Mouse (Mus musculus): ENCODE measurements around the gene Map4k2.
A peak's percentile ranks its signal among the peaks of the same experiment; 100 is the strongest.

Gene Map4k2

DNA sequence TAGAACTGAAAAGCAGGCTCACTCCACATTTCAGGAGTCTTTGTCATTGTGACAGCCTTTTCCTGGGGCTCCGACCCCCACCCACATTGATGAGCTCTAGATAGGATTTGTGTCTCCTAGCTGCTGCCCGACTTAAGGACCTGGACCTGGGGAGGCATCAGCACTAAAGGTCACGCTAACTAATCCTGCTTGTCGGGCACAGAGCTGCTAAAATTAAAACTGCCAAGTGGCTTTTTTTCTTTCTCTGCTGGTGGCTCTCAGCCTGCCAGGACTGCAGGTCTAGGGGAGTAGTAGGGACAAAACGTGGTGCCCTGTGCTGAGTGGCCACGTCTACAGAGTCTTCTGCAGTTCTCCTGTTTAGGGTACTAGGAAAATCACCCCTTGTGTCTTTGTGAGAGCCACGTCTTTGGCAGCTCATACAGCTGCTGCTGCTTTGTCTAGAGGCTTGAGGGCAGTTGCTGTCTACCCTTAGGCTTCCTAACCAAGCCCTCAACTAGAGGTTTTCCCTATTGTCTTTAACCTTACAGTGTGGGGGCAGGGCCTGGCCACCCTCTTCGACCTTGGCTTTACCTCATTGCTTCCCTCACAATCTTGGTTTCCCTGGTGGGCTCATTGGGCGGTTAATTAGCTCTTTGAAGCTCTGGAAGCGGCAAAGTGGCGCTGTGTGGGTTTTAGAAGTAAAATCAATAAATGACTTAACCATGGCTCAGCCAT lies 36.5 kb downstream of the Map4k2 start:
- no peak for DNase-seq (ENCODE audit: low read depth, low spot score)

DNA sequence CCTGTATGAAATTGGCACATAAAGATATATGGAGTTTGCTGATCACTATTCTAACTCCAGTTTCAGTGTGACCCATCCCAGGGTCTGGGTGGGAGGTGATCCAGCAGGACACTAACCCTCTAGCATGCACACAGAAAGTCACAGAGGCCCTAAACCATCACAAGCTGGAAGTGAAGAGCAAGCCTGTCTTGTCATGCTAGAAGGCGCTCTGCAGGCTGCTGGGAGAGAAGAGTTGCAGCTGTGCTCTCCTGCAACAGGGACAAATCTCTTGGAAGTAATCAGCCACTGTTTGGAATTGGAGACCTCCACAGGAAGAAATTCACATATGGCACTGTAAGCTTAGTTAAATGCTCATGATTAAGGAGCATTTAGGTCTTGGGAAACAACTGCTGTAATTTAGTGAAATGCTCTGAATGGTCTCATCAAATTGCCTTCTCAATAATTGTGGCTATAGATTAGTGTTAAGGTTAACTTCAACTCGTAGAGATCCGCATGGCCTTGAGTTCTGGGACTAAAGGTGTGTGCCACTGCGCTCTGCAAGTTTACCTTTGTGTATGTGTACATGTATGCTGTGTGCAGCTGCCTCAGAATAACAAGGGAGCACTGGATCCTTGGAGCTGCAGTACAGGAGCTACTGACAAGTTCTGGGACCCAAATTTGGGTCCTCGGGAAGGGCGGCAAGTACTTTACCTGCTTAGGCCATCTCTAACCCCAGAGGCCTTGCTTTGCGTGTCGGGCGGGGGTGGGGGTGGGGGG lies 39.7 kb downstream of the Map4k2 start:
- DNase-seq (ENCODE audit: low read depth, low spot score) = no peak

DNA sequence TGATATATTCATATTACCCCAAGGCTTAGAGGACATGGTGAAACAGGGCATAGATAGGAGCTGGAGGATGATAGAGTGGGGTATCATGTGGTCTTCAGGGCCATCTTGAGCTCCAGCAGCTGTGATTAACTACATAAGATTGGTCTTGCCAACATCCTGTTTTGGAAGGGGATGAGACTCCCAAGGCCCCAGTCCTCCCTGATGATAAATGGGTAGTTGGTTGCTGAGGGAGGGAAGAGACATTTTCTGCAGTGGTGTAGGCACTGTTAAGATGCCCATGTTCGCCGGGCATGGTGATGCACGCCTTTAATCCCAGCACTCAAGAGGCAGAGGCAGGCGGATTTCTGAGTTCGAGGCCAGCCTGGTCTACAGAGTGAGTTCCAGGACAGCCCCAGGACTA lies 40.3 kb downstream of the Map4k2 start:
- DNase-seq (ENCODE audit: low read depth, low spot score) = no peak

DNA sequence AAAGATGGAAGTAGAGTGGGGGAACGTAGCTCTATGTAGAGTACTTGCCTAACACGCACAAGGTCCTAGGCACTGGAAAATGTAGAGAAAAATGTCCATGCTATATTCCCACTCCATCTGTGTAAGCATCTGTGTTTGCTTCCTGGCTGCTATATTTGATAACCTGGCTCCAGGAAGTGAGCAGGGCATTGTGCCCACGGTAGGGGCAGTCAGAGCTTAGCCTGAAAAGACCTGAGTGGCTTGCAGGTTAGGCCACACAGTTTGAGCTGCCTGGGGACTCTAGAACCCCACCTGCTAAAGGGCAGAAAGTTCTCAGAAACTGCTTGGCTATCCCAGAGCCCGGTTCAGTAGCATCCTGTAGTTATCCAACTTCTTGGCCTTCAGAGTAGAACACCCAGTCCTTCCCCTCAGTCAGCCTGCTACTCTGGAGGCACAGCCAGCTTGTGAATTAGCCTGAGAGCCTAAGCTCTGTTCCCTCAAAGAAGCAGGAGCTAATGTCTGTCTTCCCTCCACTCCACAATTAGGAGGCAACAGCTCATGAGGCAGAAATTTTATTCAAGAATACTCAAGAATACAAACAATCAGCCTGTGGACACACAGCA lies 41.5 kb downstream of the Map4k2 start:
- no peak for DNase-seq (ENCODE audit: low read depth, low spot score)

DNA sequence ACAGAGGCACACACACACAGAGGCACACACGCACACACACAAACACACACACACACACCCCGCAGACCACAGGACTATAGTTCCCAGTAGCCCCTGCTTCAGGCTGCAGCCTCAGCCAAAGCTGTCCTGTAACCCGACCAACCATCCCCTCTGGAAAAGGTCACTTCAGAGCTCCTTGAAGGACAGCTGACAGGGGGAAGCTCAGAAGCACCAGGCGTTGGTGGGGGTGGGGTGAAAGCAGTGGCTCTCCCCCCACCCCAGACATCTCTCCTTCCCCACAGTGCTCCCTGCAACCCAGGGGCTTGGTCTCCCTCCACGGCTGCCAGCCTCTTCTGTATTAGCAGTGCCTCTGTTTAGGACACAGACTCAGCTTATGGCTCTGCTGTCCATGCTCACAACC lies 42.5 kb downstream of the Map4k2 start:
- DNase-seq (ENCODE audit: low read depth, low spot score) = no peak

DNA sequence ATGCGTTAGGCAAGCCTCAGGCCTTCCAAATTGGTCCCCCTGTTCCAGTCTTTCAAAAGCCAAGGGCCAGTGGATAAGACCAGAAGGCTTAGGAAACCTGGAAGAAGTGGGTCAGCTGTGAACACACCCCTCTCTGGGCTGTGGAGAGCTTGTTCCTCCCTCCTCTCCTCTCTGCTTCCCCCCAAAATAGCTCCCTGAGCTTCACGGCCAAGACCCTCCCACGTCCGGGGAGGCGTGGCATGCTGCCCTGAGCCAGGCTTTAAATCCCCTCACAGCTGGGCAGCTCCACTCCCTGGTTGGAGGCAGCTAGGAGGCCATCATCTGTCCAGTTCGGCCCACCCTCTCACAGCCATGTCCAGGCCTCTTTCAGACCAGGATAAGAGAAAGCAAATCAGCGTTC lies 43.2 kb downstream of the Map4k2 start, which contains the start of gene Pygm:
Gene Pygm (plus strand): TSS at position 272 of the 400 bp plus-strand sequence.
- DNase-seq (ENCODE audit: low read depth, low spot score) = no peak

DNA sequence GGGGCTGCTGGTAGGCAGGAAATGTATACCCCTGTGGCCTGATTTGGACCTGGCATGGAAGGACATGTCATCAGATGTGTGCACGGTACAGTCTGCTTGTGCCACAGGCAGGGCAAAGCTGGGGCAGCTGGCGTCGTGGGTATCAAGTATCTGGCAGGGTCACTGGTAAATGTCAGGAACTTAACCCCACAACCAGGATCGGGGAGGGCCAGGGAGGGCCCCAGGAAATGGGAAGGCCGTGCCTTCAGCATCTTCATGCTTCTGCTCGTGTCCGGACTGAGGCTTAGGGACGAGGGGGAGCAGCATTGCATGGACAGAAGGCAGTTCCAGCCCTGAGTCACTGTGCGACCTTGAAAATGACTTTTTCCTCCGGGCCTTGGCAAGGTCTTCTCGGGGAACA lies 44.0 kb downstream of the Map4k2 start:
- no peak for DNase-seq (ENCODE audit: low read depth, low spot score)

DNA sequence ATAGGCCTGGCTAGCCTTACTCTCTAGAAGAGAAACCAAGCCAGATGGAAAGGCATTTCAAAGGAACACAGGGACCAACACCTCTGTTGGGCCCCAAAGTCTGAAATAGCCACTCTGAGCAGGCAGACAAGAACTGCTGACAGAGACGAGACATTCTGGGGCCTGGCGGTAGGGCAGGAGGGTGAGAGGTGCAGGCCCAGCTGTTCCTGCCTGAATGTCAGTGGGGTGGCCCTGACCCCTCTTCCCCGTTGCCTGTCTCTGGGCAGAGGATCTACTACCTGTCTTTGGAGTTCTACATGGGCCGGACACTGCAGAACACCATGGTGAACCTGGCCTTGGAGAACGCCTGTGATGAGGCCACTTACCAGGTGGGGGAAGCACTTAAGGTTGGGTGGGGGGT lies 44.5 kb downstream of the Map4k2 start:
- DNase-seq (ENCODE audit: low read depth, low spot score) = no peak

DNA sequence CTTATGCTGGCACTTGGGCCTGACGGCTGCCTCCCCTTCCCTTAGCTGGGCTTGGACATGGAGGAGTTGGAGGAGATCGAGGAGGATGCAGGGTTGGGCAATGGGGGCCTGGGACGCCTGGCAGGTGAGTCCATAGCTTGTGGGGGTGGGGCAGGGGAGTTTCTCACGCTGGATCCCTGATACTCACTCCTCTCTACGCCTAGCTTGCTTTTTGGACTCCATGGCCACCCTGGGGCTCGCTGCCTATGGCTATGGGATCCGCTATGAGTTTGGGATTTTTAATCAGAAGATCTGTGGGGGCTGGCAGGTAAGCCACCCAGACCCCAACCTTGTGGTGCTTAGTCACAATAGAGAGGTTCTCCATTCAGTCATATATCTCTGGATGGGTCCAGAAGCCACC lies 44.9 kb downstream of the Map4k2 start:
- DNase-seq (ENCODE audit: low read depth, low spot score) = no peak

DNA sequence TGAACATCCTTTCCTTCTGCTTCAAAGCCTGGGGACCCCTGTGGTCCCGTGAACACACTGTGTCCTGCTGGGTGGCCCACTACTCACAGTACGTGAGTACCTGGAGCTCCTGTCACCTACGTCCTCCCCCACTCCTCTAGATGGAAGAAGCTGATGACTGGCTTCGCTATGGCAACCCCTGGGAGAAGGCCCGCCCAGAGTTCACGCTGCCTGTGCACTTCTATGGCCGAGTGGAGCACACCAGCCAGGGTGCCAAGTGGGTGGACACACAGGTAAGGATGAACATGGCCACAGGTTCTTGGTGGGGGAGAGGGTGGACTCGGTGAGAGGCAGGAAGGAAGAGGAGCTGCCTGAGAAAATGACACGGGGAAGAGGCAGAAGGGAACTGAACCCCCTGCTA lies 45.3 kb downstream of the Map4k2 start:
- DNase-seq (ENCODE audit: low read depth, low spot score) = no peak

DNA sequence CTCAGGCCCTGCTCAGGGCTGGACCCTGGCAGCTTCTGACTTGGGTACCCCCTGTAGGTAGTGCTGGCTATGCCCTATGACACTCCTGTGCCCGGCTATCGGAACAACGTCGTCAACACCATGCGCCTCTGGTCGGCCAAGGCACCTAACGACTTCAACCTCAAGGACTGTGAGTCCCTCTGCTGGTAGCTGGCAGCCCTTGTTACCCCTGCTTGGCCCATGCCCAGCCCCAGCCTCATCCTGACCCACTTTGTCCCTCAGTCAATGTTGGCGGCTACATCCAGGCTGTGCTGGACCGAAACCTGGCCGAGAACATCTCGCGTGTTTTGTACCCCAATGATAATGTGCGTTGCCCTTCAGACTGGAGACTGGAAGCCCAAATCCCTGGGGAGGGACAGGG lies 47.1 kb downstream of the Map4k2 start:
- DNase-seq (ENCODE audit: low read depth, low spot score) = no peak

DNA sequence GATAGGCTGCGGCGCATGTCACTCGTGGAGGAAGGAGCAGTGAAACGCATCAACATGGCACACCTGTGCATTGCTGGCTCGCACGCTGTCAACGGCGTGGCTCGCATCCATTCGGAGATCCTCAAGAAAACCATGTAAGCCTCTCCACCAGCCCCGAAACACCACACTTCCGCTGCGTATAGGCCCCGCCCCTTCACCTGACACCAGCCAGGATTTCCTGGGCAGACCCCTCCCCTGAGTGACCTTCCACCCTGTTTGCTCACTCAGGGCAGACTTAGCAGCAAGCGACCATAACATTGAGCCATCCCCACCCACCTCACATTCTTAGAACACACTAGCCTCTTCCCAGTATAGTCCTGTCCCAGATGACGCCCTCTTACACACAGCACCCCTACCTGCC lies 48.9 kb downstream of the Map4k2 start:
- DNase-seq (ENCODE audit: low read depth, low spot score) = peak; percentile 90

DNA sequence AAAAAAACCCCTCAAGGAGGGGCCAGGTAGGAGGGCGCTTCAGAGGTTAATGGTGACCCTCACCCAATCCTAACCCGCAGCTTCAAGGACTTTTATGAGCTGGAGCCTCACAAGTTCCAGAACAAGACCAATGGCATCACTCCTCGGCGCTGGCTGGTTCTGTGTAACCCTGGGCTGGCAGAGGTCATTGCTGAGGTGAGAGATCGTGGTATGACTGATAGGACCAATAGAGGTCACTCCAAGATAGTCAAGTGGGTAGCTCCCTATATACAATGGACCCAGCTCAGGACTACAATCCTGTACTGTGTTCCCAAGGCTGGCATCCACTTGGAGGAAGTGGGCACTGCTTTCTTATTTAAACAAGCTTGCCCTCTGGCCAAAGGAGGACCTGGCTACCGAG lies 49.3 kb downstream of the Map4k2 start:
- no peak for DNase-seq (ENCODE audit: low read depth, low spot score)

DNA sequence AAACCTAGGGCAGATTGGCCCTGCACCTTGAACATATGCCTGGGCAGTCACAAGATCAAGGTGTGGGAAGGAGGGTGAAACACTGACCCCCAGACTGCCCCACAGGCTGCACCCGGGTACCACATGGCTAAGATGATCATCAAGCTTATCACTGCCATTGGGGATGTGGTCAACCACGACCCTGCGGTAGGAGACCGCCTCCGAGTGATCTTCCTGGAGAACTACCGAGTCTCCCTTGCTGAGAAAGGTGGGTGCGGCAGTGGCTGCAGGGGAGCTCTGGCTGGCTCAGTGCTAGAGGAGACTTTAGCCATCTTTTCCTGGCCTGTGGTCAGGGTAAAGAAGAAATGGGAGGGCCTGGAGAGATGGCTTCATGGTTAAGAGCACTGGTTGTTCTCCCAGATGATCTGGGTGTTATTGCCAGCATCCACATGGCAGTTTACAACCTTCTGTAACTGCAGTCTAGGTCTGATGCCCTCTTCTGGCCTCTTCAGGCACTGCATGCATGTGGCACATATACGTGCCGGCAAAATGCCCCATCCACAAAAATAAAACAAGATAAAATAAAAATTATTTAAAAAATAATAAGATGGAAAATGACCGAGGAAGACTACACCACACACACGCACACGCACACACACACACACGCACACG lies 51.9 kb downstream of the Map4k2 start:
- peak; percentile 78 for DNase-seq (ENCODE audit: low read depth, low spot score)

DNA sequence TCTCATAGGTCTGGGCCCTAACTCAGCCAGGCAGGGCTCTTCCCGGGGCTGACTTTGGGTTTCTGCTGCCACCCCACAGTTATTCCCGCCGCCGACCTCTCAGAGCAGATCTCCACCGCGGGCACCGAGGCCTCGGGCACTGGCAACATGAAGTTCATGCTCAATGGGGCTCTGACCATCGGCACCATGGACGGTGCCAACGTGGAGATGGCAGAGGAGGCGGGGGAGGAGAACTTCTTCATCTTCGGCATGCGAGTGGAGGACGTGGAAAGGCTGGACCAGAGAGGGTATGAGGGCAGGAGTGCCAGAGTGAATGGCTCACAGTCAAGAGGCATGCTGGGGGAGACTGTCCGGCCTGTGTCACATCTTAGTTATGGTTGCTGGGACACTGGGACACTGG lies 52.7 kb downstream of the Map4k2 start:
- no peak for DNase-seq (ENCODE audit: low read depth, low spot score)

DNA sequence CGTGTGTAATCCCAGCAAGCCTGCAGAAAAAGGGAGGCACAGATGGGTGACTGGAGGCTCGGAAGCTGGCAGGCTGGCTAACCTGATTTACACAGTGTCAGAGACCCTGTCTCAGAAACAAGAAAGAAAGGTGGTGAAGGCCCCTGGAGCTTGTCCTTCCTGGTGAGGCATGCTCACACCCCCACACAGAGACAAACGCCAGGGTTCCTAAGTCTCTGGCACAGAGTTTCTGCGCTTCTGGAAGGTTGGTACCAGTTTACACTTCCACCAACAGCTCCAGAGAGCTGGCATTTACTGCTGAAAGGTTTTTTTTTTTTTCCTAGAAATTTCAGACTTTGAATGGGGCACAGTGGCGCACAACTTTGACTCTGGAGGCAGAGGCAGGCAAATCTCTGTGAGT lies 55.3 kb downstream of the Map4k2 start:
- DNase-seq (ENCODE audit: low read depth, low spot score) = no peak

DNA sequence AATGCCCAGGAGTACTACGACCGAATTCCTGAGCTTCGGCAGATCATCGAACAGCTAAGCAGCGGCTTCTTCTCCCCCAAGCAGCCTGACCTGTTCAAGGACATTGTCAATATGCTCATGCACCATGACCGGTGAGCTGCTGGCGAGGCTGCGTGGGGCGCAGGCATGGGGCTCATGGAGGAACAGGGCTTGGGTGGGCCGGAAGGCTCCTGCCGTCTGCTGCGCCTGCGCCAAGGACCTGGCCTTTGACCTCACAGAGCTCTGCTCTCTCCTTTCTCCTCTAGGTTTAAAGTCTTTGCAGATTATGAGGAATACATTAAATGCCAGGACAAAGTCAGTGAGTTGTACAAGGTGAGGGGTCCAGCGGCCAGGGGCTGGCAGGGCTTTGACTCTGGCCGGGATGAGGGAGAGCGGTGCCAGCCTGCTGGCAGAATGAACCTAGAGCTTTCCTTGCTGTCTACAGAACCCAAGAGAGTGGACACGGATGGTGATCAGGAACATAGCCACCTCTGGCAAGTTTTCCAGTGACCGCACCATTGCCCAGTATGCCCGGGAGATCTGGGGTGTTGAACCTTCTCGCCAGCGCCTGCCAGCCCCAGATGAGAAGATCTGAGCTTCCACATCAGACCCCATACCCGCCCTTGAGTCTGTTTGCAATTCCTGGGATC lies 56.8 kb downstream of the Map4k2 start:
- peak; percentile 58 for DNase-seq (ENCODE audit: low read depth, low spot score)

DNA sequence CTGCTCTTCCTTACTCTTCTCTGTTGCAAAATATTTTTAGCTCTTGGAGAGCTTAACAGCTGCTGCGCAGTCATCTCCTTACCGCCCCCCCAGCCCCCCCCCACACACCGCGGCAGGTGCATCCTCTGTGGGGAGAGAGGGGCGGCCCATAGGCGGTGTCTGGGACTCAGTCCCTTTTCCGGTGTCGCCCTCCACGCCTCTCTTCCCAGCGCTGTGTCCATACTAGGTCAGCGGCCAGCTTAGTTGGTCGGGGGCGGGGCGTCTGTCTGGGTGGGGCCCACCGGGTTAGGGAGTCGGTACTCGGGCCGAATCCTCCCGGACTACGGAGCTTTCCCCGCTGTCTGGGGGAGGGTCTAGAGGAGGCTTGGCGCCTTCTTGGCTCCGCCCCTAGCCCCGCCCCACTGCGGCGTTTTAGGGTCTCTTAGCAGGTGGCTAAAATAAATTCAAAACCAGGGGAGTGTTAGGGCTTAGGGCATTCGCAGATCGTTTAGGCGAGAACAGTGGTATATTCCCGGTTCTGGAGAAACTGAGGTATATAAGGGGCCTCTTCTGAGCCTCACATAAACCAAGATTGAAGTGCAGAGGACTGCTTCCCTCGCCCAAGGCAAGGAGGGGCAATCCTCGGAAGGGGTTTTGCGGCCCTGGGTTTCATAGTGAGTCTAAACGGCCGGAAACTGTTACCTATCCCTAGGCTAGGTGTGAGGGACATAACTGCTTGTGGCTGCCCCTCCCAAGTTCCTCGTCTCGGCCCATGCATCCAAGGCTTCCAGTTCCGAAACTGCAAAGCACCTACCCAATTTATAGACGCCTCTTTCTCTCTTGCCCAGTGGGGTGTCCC lies 57.7 kb downstream of the Map4k2 start:
- peak; percentile 81 for DNase-seq (ENCODE audit: low read depth, low spot score)

DNA sequence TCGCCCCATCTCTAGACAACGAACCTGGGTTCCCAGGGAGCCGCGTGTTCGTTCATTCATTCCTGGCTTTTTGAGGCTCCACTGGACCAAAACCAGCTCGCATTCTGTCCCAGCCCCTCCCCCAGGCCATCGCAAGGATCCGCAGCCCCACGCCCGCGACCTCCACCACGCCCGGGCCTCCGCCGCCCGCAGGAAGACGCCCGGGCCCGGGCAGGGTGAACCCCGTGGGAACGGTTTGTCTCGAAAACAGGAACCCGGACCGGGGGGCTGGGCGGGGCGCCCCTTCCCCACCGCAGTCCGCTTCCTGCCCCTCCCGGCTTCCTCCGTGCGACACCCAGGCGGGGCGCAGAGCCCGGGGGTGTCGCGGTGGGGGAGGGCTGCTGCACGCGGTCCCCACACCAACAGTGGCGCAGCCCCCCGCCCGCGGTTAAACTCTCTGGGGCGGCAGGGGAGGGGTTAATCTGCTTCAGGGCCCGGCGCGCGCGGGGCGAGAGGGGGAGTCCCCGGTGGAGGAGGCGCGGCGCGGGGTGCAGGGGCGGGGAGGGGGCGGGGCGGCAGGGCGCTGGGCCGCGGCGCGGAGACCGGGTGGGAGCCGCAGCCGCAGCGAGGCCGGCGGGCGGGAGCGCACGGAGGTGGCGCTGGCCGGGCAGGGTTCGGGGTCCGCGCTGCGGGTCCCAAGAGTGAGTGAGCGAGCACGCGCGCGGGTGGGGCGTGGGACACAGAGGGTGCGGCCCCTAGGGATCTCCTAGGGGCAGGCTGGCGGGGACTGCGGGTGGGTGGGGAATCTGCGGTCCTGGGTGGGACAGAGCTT lies 58.6 kb downstream of the Map4k2 start, which contains the start of gene Rasgrp2:
Gene Rasgrp2 (plus strand): TSS at position 56 of the 811 bp plus-strand sequence.
- DNase-seq (ENCODE audit: low read depth, low spot score) = no peak
